Comparison of ENCODE assay signal across 8 mouse cellular contexts in genomic region chr9:65605471-65606136, GRCm38 (mm10). TPM values are rescaled to one million over a fixed set of nuclear protein-coding genes. Genes with fewer than 3 reads are reported as not detected.
DNase-seq lines count a peak whose midpoint lies in the region; ATAC-seq lines count a peak whose summit lies in the region.

No protein-coding gene starts in this region.

- WGBS in hindbrain, embryonic 16.5 days: 5% methylated on average over 9 of the region's 9 CpGs

- H3K4me3 ChIP-seq in hindbrain, embryonic 16.5 days (ENCODE audit: low read length): peak overlapping the region; percentile 28

- DNase-seq in right cerebral cortex, adult 2 months (ENCODE audit: low spot score in 2 of 2): peak; percentile 47 to 63
- no peak for DNase-seq in right cerebral cortex, postnatal 25 days
- DNase-seq in cerebellum, postnatal 25 days: peak; percentile 47 to 67
- DNase-seq in frontal cortex, postnatal 36 days (ENCODE audit: low spot score in 2 of 2): peak; percentile 32 to 65
- peak; percentile 35 to 67 for DNase-seq in left cerebral cortex, postnatal 25 days (ENCODE audit: low spot score in 2 of 2)
- DNase-seq in mesoderm, embryonic 11.5 days (ENCODE audit: low read depth, low spot score): peak; percentile 97
- DNase-seq in splenic B cell, adult 2 months (ENCODE audit: low read depth, low spot score): peak; percentile 72

- intact Hi-C loops in left cerebral cortex, postnatal 25 days (cut with DNase I): loop anchor here (1.0 to 10.0 kb wide), 2 partner anchors 59 to 399 kb away; no protein-coding TSS in a partner anchor

- no peaks in the 10 kb centered on the region for H3K36me3 ChIP-seq in hindbrain, embryonic 16.5 days (ENCODE audit: control insufficient read depth, insufficient read depth, low read length)
- no peaks in the 10 kb centered on the region for H3K36me3 ChIP-seq in splenic B cell, adult 2 months (ENCODE audit: control insufficient read depth, insufficient read depth, low read length, poor library complexity, severe bottlenecking)

- peak overlapping the region; percentile 58 for H3K4me2 ChIP-seq in hindbrain, embryonic 16.5 days (ENCODE audit: low read length)

- no peaks in the 10 kb centered on the region for H3K27me3 ChIP-seq in hindbrain, embryonic 16.5 days (replicated peaks; ENCODE audit: control insufficient read depth, insufficient read depth, low read length)
- H3K27me3 ChIP-seq in splenic B cell, adult 2 months (ENCODE audit: control insufficient read depth, insufficient read depth, low read length, poor library complexity, severe bottlenecking): no peaks in the 10 kb centered on the region

- no peaks in the 10 kb centered on the region; the same call in 1 of the 2 replicates for H3K4me1 ChIP-seq in hindbrain, embryonic 16.5 days (ENCODE audit: control insufficient read depth, insufficient read depth, low read depth, low read length)

- peak overlapping the region; percentile 43 for H3K9ac ChIP-seq in hindbrain, embryonic 16.5 days (ENCODE audit: low read depth, low read length)

- H3K9me3 ChIP-seq in hindbrain, embryonic 16.5 days (ENCODE audit: control insufficient read depth, low read length): no peaks in the 10 kb centered on the region

- H3K27ac ChIP-seq in hindbrain, embryonic 16.5 days (ENCODE audit: low read depth, low read length): no peak overlapping the region

- ATAC-seq in hindbrain, embryonic 16.5 days: peak; percentile 79

RNA-seq across cellular contexts. Expression of gene Pif1, which starts 18.6 kb away (rescaled TPM):
- 3.2 and 4.3 TPM in 2 replicates for polyA plus RNA-seq in hindbrain, embryonic 16.5 days (2015; fragmentation: Nextera tagmentation; extraction: Ambion mirVana)
- total RNA-seq in left cerebral cortex, postnatal 25 days (2021): under 1 TPM; 0.27 to 0.46 TPM

RNA-seq across cellular contexts. Expression of gene Rbpms2, which starts 23.8 kb away (rescaled TPM):
- polyA plus RNA-seq in hindbrain, embryonic 16.5 days (2015; fragmentation: Nextera tagmentation; extraction: Ambion mirVana): 4.6 and 4.7 TPM in 2 replicates
- 1 to 10 TPM; 2.2 to 3.2 TPM for total RNA-seq in left cerebral cortex, postnatal 25 days (2021)

RNA-seq across cellular contexts. Expression of gene Plekho2, which starts 25.8 kb away (rescaled TPM):
- 7.1 and 8.0 TPM in 2 replicates for polyA plus RNA-seq in hindbrain, embryonic 16.5 days (2015; fragmentation: Nextera tagmentation; extraction: Ambion mirVana)
- total RNA-seq in left cerebral cortex, postnatal 25 days (2021): 10 to 100 TPM; 13.3 to 17.0 TPM
